Mouse (Mus musculus) ES-E14 (cell line): ENCODE results near the gene Diaph2.

Experiments
- CHD2 ChIP-seq: IDR thresholded peaks from 2 replicates; pipeline ENCODE4 v1.6.1; 2014; ENCODE audit warnings: mild to moderate bottlenecking, low read depth, low read length, inconsistent platforms
- HCFC1 ChIP-seq: IDR thresholded peaks from 2 replicates; pipeline ENCODE4 v1.6.1; 2012; ENCODE audit warnings: low read length, inconsistent platforms, borderline replicate concordance; ENCODE audit not compliant: insufficient read depth
- MAFK ChIP-seq: IDR thresholded peaks from 2 replicates; pipeline ENCODE4 v1.6.1; 2014; ENCODE audit warnings: mild to moderate bottlenecking, low read depth, low read length, inconsistent platforms; ENCODE audit not compliant: insufficient read depth
- ZC3H11A ChIP-seq: IDR thresholded peaks from 2 replicates; pipeline ENCODE4 v1.6.1; 2012; ENCODE audit warnings: low read depth, mild to moderate bottlenecking, inconsistent platforms, low read length, borderline replicate concordance
- ZNF384 ChIP-seq: IDR thresholded peaks from 2 replicates; pipeline ENCODE4 v1.6.1; 2012; ENCODE audit warnings: low read depth, low read length, inconsistent platforms

- TF ChIP-seq CHD2: no peak
- TF ChIP-seq ZC3H11A: no peak
- TF ChIP-seq MAFK: no peak
- no peak for TF ChIP-seq ZNF384
- no peak for TF ChIP-seq HCFC1
Observed at GRCm38 (mm10) chrX:130451822-130452487, 702.4 kb downstream of the Diaph2 start.
